Mouse (Mus musculus) heart, adult 2 months (tissue): ENCODE data around the gene Nepro.

ENCODE experiments used
- CTCF ChIP-seq: fragments of 200-600 bp; IDR thresholded peaks from 2 replicates; pipeline ENCODE4 v1.8.1; 2022; ENCODE audit warnings: antibody characterized with exemption, mild to moderate bottlenecking, moderate library complexity
- EP300 ChIP-seq: fragments of 200-500 bp; IDR thresholded peaks from 2 replicates; pipeline ENCODE4 v1.6.1; 2011; ENCODE audit warnings: low read depth, low read length, control low read depth; ENCODE audit not compliant: insufficient read depth
- POLR2A ChIP-seq: fragments of 200-500 bp; IDR thresholded peaks from 2 replicates; pipeline ENCODE4 v1.6.1; 2011; ENCODE audit warnings: mild to moderate bottlenecking, low read depth, low read length, control low read depth; ENCODE audit not compliant: insufficient read depth

- TF ChIP-seq CTCF (no peak), EP300 (no peak), POLR2A (no peak)
Measured at GRCm38 (mm10) chr16:44717141-44717634, 6.9 kb upstream of the Nepro start.
